Mouse (Mus musculus): ENCODE data around the gene Fancd2.

The Fancd2 gene

GRCm38 (mm10) chr6:113523420-113523819 is 8.1 kb upstream of the Fancd2 start:
- no peak for DNase-seq (ENCODE audit: low spot score)

GRCm38 (mm10) chr6:113531840-113532404 is 440 bp downstream of the Fancd2 start:
- DNase-seq (ENCODE audit: low spot score) = no peak

- DNase-seq (ENCODE audit: low spot score) = no peak
Measured at GRCm38 (mm10) chr6:113534886-113535285, 3.4 kb downstream of the Fancd2 start.

- DNase-seq (ENCODE audit: low spot score) = no peak
Measured at GRCm38 (mm10) chr6:113541610-113542009, 10.1 kb downstream of the Fancd2 start.

GRCm38 (mm10) chr6:113543906-113544481 is 12.5 kb downstream of the Fancd2 start:
- DNase-seq (ENCODE audit: low spot score) = no peak

GRCm38 (mm10) chr6:113559736-113560135 is 28.3 kb downstream of the Fancd2 start:
- DNase-seq (ENCODE audit: low spot score) = no peak

GRCm38 (mm10) chr6:113564557-113564956 is 33.1 kb downstream of the Fancd2 start:
- no peak for DNase-seq (ENCODE audit: low spot score)

- no peak for DNase-seq (ENCODE audit: low spot score)
Measured at GRCm38 (mm10) chr6:113576044-113576443, 44.6 kb downstream of the Fancd2 start.

GRCm38 (mm10) chr6:113579306-113579705 is 47.8 kb downstream of the Fancd2 start:
- no peak for DNase-seq (ENCODE audit: low spot score)

- no peak for DNase-seq (ENCODE audit: low spot score)
Measured at GRCm38 (mm10) chr6:113583023-113583422, 51.5 kb downstream of the Fancd2 start.

GRCm38 (mm10) chr6:113585065-113585464 is 53.6 kb downstream of the Fancd2 start:
- no peak for DNase-seq (ENCODE audit: low spot score)

GRCm38 (mm10) chr6:113586466-113587183 is 55.1 kb downstream of the Fancd2 start:
- DNase-seq (ENCODE audit: low spot score) = peak; percentile 12

- no peak for DNase-seq (ENCODE audit: low spot score)
Measured at GRCm38 (mm10) chr6:113592637-113593036, 61.2 kb downstream of the Fancd2 start.

- no peak for DNase-seq (ENCODE audit: low spot score)
Measured at GRCm38 (mm10) chr6:113597945-113598344, 66.5 kb downstream of the Fancd2 start.

GRCm38 (mm10) chr6:113599833-113600232 is 68.4 kb downstream of the Fancd2 start:
- no peak for DNase-seq (ENCODE audit: low spot score)

- no peak for DNase-seq (ENCODE audit: low spot score)
Measured at GRCm38 (mm10) chr6:113600543-113601139, 69.2 kb downstream of the Fancd2 start, which contains the start of gene Fancd2os. Fancd2os (minus strand) TSS chr6:113600715.

GRCm38 (mm10) chr6:113602821-113603220 is 71.3 kb downstream of the Fancd2 start:
- no peak for DNase-seq (ENCODE audit: low spot score)

- DNase-seq (ENCODE audit: low spot score) = no peak
Measured at GRCm38 (mm10) chr6:113603993-113604392, 72.5 kb downstream of the Fancd2 start.

GRCm38 (mm10) chr6:113604432-113605223 is 73.1 kb downstream of the Fancd2 start, which contains the start of gene Brk1:
Brk1 (plus strand) TSS chr6:113604772.
- DNase-seq (ENCODE audit: low spot score) = peak; percentile 85

GRCm38 (mm10) chr6:113605224-113605545 is 73.7 kb downstream of the Fancd2 start:
- no peak for DNase-seq (ENCODE audit: low spot score)

- DNase-seq (ENCODE audit: low spot score) = no peak
Measured at GRCm38 (mm10) chr6:113608871-113609270, 77.4 kb downstream of the Fancd2 start.

- no peak for DNase-seq (ENCODE audit: low spot score)
Measured at GRCm38 (mm10) chr6:113609293-113609692, 77.8 kb downstream of the Fancd2 start.
